Mouse (Mus musculus) adipose tissue, adult 10 weeks (tissue): ENCODE results near the gene Myoz1. TPM values are rescaled to one million over a fixed set of nuclear protein-coding genes. Genes with fewer than 3 reads are reported as not detected.

Experiments
- polyA plus RNA-seq: library from polyadenylated mRNA; stranded (reverse); fragments of 350-450 nt; fragmentation: Illumina TruSeq; extraction: RNeasy Lipid Tissue Mini Kit (QIAGEN cat#74804); gene quantifications from one replicate; pipeline ENCODE4 v1.2.3, GENCODE M21; 2014; ENCODE audit warnings: low read depth, low replicate concordance

The Myoz1 gene
- polyA plus RNA-seq = 1.3 TPM

GRCm38 (mm10) chr14:20656361-20656760 is at the start of gene Myoz1:
Gene Myoz1 (minus strand): TSS chr14:20656540.

GRCm38 (mm10) chr14:20702741-20703381 is 46.5 kb upstream of the Myoz1 start, which contains the start of gene Chchd1:
Gene Chchd1 (plus strand): TSS chr14:20703006.

GRCm38 (mm10) chr14:20694884-20695760 is 38.8 kb upstream of the Myoz1 start, which contains the start of gene Fut11:
Gene Fut11 (plus strand): TSS chr14:20694968.

GRCm38 (mm10) chr14:20674064-20674833 is 17.9 kb upstream of the Myoz1 start, which contains the start of gene Sec24c:
Gene Sec24c (plus strand): TSS chr14:20674308.

GRCm38 (mm10) chr14:20668154-20668810 is 11.9 kb upstream of the Myoz1 start, which contains the start of gene Synpo2l:
Gene Synpo2l (minus strand): TSS chr14:20668354.

GRCm38 (mm10) chr14:20640644-20641437 is 15.5 kb downstream of the Myoz1 start, which contains the start of gene Usp54:
Gene Usp54 (minus strand): TSS chr14:20641063.

Other genes starting within 250 kb of the Myoz1 start
- 7.5 TPM for gene Cfap70, start 204.3 kb downstream of the Myoz1 start, polyA plus RNA-seq
- gene Anxa7, start 176.4 kb downstream of the Myoz1 start, polyA plus RNA-seq = 75.7 TPM
- gene Mss51, start 159.6 kb downstream of the Myoz1 start, polyA plus RNA-seq = 0.92 TPM
- gene Ppp3cb, start 110.0 kb downstream of the Myoz1 start, polyA plus RNA-seq = 45.0 TPM
- 14.0 TPM for gene Usp54, start 15.5 kb downstream of the Myoz1 start, polyA plus RNA-seq
- 0.30 TPM for gene Synpo2l, start 11.8 kb upstream of the Myoz1 start, polyA plus RNA-seq
- gene Sec24c, start 17.8 kb upstream of the Myoz1 start, polyA plus RNA-seq = 101 TPM
- gene Fut11, start 38.4 kb upstream of the Myoz1 start, polyA plus RNA-seq = 11.9 TPM
- 77.8 TPM for gene Chchd1, start 46.5 kb upstream of the Myoz1 start, polyA plus RNA-seq
- gene Zswim8, start 51.0 kb upstream of the Myoz1 start, polyA plus RNA-seq = 85.3 TPM
- 30.6 TPM for gene Ndst2, start 78.0 kb upstream of the Myoz1 start, polyA plus RNA-seq
- gene Camk2g, start 137.5 kb upstream of the Myoz1 start, polyA plus RNA-seq = 33.5 TPM
- 42.3 TPM for gene Plau, start 180.1 kb upstream of the Myoz1 start, polyA plus RNA-seq